Mouse (Mus musculus) E14TG2a.4 (cell line): Measurements from ENCODE around the gene Gm37240.

ENCODE experiments used
- CTCF ChIP-seq: conservative IDR thresholded peaks from 2 replicates; pipeline ENCODE4 v1.5.1; 2014; ENCODE audit warnings: low read length
- NANOG ChIP-seq: IDR thresholded peaks from 2 replicates; pipeline ENCODE4 v1.6.1; 2014; ENCODE audit warnings: borderline replicate concordance, low read length, mixed read lengths
- POU5F1 ChIP-seq: IDR thresholded peaks from 2 replicates; pipeline ENCODE4 v1.6.1; 2014; ENCODE audit warnings: low read length, borderline replicate concordance

DNA sequence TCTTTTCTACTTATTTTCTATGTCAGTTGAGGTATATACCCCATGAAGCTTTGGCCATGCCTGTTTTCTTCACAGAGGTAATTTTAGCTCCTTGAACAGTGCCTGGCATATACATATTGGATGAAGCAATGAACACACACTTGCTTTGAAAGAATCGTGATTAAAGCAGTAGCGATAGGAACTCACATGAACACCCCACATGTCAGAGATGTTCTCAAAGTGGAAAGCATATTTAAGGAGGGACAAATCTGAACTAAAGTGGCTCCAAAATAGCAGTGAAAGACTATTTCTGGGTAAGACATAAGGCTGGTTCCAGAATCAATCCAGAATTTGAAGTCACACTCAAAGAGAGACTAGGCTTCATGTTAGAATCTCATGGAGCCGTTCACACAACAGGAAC lies 397.1 kb downstream of the Gm37240 start:
- TF ChIP-seq CTCF (no peak), POU5F1 (no peak), NANOG (no peak)
